Mouse (Mus musculus) forebrain, embryonic 14.5 days (tissue): ENCODE results near the gene Cnnm2. TPM values are rescaled to one million over a fixed set of nuclear protein-coding genes. Genes with fewer than 3 reads are reported as not detected.
A peak's percentile ranks its signal among the peaks of the same experiment; 100 is the strongest.
"Not testable (repeated sequence)": the region's sequence is repeated elsewhere in the genome, so short reads cannot be mapped to it uniquely, and the experiment has no call there.

Experiments used
- ATAC-seq: fragments of 200-750 bp; cut with Nextera tagmentation; 2 replicates; pipeline ENCODE4 v1.8.0; 2017; ENCODE audit warnings: mild to moderate bottlenecking, moderate library complexity
- DNase-seq: peaks from one replicate; pipeline ENCODE4 v3.0.0-alpha.2; 2015; ENCODE audit warnings: low spot score
- H3K27ac ChIP-seq: fragments of 300-500 bp; sonication (generic); 2 replicates; pipeline ENCODE4 v1.5.1; 2014; ENCODE audit warnings: low read depth, mild to moderate bottlenecking, control low read depth, low read length, moderate library complexity
- H3K27me3 ChIP-seq: fragments of 300-500 bp; sonication (generic); replicated peaks from 2 replicates; pipeline ENCODE4 v1.6.1; 2014; ENCODE audit warnings: low read length, control low read depth, mixed read lengths; ENCODE audit not compliant: control insufficient read depth, insufficient read depth
- H3K36me3 ChIP-seq: fragments of 300-500 bp; sonication (generic); 2 replicates; pipeline ENCODE4 v1.6.1; 2014; ENCODE audit warnings: low read length, control low read depth; ENCODE audit not compliant: control insufficient read depth, insufficient read depth
- H3K4me1 ChIP-seq: fragments of 300-500 bp; sonication (generic); 2 replicates; pipeline ENCODE4 v1.6.1; 2014; ENCODE audit warnings: antibody characterized with exemption, low read length, control low read depth; ENCODE audit not compliant: control insufficient read depth, insufficient read depth
- H3K4me2 ChIP-seq: fragments of 300-500 bp; sonication (generic); 2 replicates; pipeline ENCODE4 v1.6.1; 2014; ENCODE audit warnings: mild to moderate bottlenecking, control low read depth, low read length
- H3K4me3 ChIP-seq: fragments of 300-500 bp; sonication (generic); 2 replicates; pipeline ENCODE4 v1.5.1; 2014; ENCODE audit warnings: low read depth, low read length, control low read depth
- H3K9ac ChIP-seq: fragments of 300-500 bp; sonication (generic); 2 replicates; pipeline ENCODE4 v1.6.1; 2014; ENCODE audit warnings: mild to moderate bottlenecking, low read length, control low read depth, moderate library complexity
- H3K9me3 ChIP-seq: fragments of 300-500 bp; sonication (generic); replicated peaks from 2 replicates; pipeline ENCODE4 v1.6.1; 2016; ENCODE audit warnings: low read length, control low read depth, mixed read lengths; ENCODE audit not compliant: control insufficient read depth
- WGBS: fragments of 180-500 bp; shearing (Covaris S2); extraction: QIAGEN DNeasy Blood & Tissue Kit; methylation state at CpG from one replicate; pipeline ENCODE4 v1.1.7; 2014; 5-methylcytosine and 5-hydroxymethylcytosine counted together
- polyA plus RNA-seq: library from polyadenylated mRNA; unstranded; fragments of >200 nt; fragmentation: Nextera tagmentation; extraction: Ambion mirVana; gene quantifications from 2 replicates; pipeline ENCODE4 v1.2.1, GENCODE M21; 2014

The Cnnm2 gene
- polyA plus RNA-seq, 1 experiment from 2014 or later, result 2.8 TPM

- no peaks in the 10 kb centered on the region for H3K36me3 ChIP-seq
- no peak overlapping the region for H3K9ac ChIP-seq
- H3K27ac ChIP-seq, result no peak overlapping the region
- H3K4me2 ChIP-seq, result no peak overlapping the region
- H3K4me1 ChIP-seq, result no peaks in the 10 kb centered on the region
- DNase-seq (no peak), ATAC-seq (no peak)
- WGBS, result 91% methylated on average over 10 of the region's 10 CpGs
- H3K27me3 ChIP-seq, result no peaks in the 10 kb centered on the region
- H3K9me3 ChIP-seq, result no peaks in the 10 kb centered on the region
- H3K4me3 ChIP-seq, result no peak overlapping the region
Observed at GRCm38 (mm10) chr19:46731351-46731750, 30.0 kb upstream of the Cnnm2 start.

DNA sequence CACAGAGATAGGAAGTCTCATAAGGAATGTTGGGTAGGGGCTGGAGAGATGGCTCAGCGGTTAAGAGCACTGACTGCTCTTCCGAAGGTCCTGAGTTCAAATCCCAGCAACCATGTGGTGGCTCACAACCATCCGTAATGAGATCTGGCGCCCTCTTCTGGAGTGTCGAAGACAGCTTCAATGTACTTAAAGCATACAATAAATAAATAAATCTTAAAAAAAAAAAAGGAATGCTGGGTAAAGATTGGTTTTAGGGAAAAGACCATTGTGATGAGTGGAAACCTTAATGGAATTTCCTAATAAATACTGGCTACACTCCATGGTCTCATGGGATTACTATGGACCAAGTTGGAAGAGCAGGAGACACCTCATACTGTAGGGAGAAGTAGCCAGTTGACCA lies 28.7 kb upstream of the Cnnm2 start:
- H3K4me3 ChIP-seq, DNase-seq, H3K36me3 ChIP-seq: not testable (repeated sequence)

GRCm38 (mm10) chr19:46733626-46734025 lies 27.8 kb upstream of the Cnnm2 start:
- no peak overlapping the region for H3K4me2 ChIP-seq
- no peak overlapping the region for H3K4me3 ChIP-seq
- ATAC-seq (no peak), DNase-seq (no peak)
- no peaks in the 10 kb centered on the region for H3K36me3 ChIP-seq
- no peaks in the 10 kb centered on the region for H3K27me3 ChIP-seq
- H3K27ac ChIP-seq, result no peak overlapping the region
- H3K9ac ChIP-seq, result no peak overlapping the region
- H3K9me3 ChIP-seq, result no peaks in the 10 kb centered on the region
- 88% methylated on average over 7 of the region's 7 CpGs for WGBS
- no peaks in the 10 kb centered on the region for H3K4me1 ChIP-seq

More for the DNA sequence above, 28.7 kb upstream of the Cnnm2 start:
- 96% methylated on average over 5 of the region's 5 CpGs for WGBS
- H3K4me1 ChIP-seq, H3K9ac ChIP-seq, H3K4me2 ChIP-seq, H3K27ac ChIP-seq, ATAC-seq, H3K9me3 ChIP-seq, H3K27me3 ChIP-seq: not testable (repeated sequence)

DNA sequence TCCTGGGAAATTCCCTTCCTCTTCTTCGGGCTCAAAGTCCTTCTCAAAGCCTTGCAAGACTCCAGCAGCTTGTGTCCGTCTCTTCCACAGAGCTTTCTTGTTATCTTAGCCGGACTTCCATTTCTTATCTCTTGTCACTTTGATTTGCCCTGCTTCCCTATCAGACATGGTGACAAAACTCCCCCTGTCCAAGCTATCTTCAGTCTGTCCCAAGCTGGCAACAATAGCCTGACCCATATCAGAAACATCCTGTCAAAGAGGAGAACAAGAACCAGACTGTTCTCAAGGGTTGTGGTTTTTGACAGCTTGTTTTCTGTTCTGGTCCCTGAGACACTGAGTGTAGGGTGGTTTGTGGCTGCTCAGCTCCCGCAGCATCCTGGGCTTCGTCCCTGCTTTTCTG lies 26.2 kb upstream of the Cnnm2 start:
- Histone ChIP-seq H3K4me1 (no peaks in the 10 kb centered on the region), H3K27me3 (no peaks in the 10 kb centered on the region), H3K9ac (no peak overlapping the region), H3K4me3 (no peak overlapping the region), H3K4me2 (no peak overlapping the region), H3K9me3 (no peaks in the 10 kb centered on the region), H3K36me3 (no peaks in the 10 kb centered on the region), H3K27ac (no peak overlapping the region)
- DNase-seq (no peak), ATAC-seq (no peak)
- 73% methylated on average over 5 of the region's 5 CpGs for WGBS

DNA sequence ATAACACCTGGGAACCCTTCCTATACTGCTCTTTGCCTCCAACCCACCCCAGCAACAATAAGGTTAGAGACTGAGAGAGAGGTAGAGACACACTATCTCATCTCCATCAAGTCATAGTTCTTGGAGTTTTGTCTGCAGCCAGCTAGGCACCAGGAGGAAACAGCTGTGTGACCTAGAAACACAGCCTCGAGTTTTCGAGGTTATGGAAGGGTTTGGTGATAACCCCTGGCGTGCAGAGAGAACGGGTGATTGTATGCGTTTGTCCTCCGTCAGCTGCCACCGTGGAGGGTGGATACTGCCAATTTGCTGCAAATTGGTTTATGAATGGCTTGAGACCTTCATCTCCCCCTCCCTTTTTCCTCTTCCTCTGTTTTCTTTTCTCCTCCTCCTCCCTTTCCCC lies 24.3 kb upstream of the Cnnm2 start:
- ATAC-seq, result no peak
- H3K4me2 ChIP-seq, result no peak overlapping the region
- no peak overlapping the region for H3K9ac ChIP-seq
- H3K9me3 ChIP-seq, result no peaks in the 10 kb centered on the region
- H3K4me3 ChIP-seq, result no peak overlapping the region
- no peaks in the 10 kb centered on the region for H3K27me3 ChIP-seq
- H3K27ac ChIP-seq, result no peak overlapping the region
- no peaks in the 10 kb centered on the region for H3K36me3 ChIP-seq
- 84% methylated on average over 7 of the region's 7 CpGs for WGBS
- no peaks in the 10 kb centered on the region for H3K4me1 ChIP-seq
- no peak for DNase-seq

DNA sequence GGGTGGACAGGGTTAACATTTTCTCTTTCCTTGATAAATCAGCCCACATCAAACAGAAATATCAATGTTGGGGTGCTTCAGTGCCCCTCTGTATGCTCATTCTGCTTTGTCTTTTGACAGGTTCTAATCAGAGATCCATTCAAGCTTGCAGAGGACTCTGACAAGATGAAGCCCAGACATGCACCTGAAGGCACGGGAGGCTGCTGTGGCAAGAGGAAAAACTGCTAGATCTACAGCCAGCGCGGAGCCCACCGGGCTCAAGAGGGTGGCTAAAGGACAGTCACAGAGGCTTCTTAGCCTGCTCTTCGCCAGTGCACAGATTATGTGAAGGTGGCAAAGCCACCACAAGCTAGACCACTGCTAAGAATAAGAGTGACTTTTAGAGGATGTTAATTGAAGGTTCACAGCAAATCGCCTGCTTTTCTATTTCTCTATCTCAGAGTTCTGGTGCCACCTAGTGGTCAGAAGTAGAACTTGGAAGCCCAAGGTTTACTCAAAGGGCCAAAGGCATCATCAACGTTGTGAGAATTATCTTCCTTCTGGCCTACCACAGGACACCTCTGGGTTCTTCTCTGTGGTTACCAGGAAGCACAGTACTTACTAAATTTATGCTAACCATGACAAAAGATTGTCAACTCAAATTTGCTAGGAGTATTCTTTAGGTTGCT lies 20.9 kb upstream of the Cnnm2 start:
- Histone ChIP-seq H3K36me3 (no peaks in the 10 kb centered on the region), H3K27me3 (no peaks in the 10 kb centered on the region), H3K4me1 (no peaks in the 10 kb centered on the region), H3K27ac (no peak overlapping the region), H3K9ac (no peak overlapping the region), H3K9me3 (no peaks in the 10 kb centered on the region), H3K4me2 (no peak overlapping the region), H3K4me3 (no peak overlapping the region)
- ATAC-seq (peak; percentile 42; the same call in 1 of the 2 replicates), DNase-seq (peak; percentile 89)
- WGBS, result 48% methylated on average over 7 of the region's 7 CpGs

DNA sequence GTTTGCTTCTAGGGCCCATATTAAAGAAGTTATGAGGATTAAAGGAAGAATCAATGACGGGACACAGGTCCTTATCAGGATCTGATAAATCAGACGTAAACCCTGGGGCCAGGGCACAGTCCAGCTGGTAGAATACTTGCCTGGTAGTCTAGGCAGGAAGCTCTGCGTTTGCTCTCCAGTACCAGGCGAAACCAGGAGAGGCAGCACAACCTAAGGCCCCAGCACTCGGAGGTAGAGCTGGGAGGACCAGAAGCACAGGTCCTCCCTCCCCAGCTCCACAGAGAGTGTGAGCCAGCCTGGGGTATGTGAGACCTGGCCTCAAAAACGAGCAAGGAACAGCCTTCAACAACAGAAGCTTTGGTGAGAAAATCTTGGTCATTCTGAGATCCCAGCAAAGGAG lies 19.8 kb upstream of the Cnnm2 start:
- Histone ChIP-seq H3K9me3 (no peaks in the 10 kb centered on the region), H3K9ac (no peak overlapping the region; the same call in 1 of the 2 replicates), H3K27ac (no peak overlapping the region), H3K27me3 (no peaks in the 10 kb centered on the region), H3K36me3 (no peaks in the 10 kb centered on the region), H3K4me3 (no peak overlapping the region), H3K4me1 (no peaks in the 10 kb centered on the region), H3K4me2 (no peak overlapping the region)
- 45% methylated on average over 6 of the region's 6 CpGs for WGBS
- no peak for DNase-seq
- no peak for ATAC-seq

DNA sequence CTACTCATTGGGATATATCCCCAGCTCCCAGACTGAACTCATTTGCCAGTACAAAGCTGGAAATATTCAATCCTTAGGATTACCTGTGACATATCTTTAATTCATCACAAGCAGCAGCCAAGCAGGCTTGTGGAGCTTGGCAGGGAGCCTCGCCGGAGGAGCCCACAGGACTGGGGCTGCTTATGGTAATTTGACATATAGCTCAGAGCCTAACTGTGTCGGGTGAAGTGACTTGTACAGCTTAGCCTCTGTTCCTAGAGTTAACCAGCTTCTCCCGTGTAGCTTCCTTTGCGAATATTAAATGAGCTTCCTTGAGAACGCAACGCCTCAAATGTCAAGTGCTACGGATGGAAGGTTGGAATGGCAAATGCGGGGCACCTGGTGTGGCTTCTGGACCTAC lies 16.7 kb upstream of the Cnnm2 start:
- H3K27ac ChIP-seq, result no peak overlapping the region
- no peak for ATAC-seq
- WGBS, result 68% methylated on average over 9 of the region's 9 CpGs
- H3K36me3 ChIP-seq, result no peaks in the 10 kb centered on the region
- H3K9ac ChIP-seq, result no peak overlapping the region
- no peaks in the 10 kb centered on the region for H3K4me1 ChIP-seq
- no peak for DNase-seq
- no peaks in the 10 kb centered on the region for H3K27me3 ChIP-seq
- H3K4me2 ChIP-seq, result no peak overlapping the region
- H3K4me3 ChIP-seq, result no peak overlapping the region
- no peaks in the 10 kb centered on the region for H3K9me3 ChIP-seq

DNA sequence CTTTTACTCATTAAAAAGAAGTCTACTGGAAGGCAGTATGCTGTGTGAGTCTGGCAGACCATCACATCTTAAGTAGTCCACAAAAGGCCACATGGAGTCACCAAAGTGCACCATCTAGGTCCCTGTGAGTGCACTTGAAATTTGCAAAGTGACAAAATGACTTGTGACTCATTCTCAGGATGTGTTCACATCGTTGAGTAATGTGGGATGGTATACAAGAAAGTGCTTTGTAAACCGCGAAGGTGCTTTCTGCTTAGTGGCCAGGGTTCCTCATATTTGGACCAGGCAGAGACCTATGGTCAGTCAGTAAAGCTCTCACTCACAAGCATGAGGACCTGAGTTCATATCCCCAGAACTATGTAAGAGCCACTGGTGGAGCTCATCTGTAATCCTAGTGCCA lies 13.6 kb upstream of the Cnnm2 start:
- Histone ChIP-seq H3K27me3 (no peaks in the 10 kb centered on the region), H3K27ac (no peak overlapping the region), H3K4me1 (no peaks in the 10 kb centered on the region), H3K4me3 (no peak overlapping the region), H3K9ac (no peak overlapping the region), H3K36me3 (no peaks in the 10 kb centered on the region), H3K9me3 (no peaks in the 10 kb centered on the region), H3K4me2 (no peak overlapping the region)
- DNase-seq, result no peak
- WGBS, result 86% methylated on average over 3 of the region's 3 CpGs
- no peak for ATAC-seq
